Mouse (Mus musculus) kidney, postnatal 0 days (tissue): ENCODE measurements around the gene Fcer1g. TPM values are rescaled to one million over a fixed set of nuclear protein-coding genes. Genes with fewer than 3 reads are reported as not detected.

ENCODE experiments used
- ATAC-seq: fragments of 200-750 bp; cut with Nextera tagmentation; replicated peaks from 2 replicates; pipeline ENCODE4 v1.8.0; 2017; ENCODE audit warnings: low read depth, moderate number of reproducible peaks, moderate TSS enrichment, moderate library complexity; ENCODE audit not compliant: low FRiP score
- DNase-seq: peaks from one replicate; pipeline ENCODE4 v3.0.0-alpha.2; 2016; ENCODE audit warnings: low spot score
- H3K27ac ChIP-seq: fragments of 300-500 bp; sonication (generic); 2 replicates; pipeline ENCODE4 v1.5.1; 2014; ENCODE audit warnings: mild to moderate bottlenecking
- H3K27me3 ChIP-seq: fragments of 300-500 bp; sonication (generic); 2 replicates; pipeline ENCODE4 v1.6.1; 2014; ENCODE audit warnings: low read length, mixed read lengths; ENCODE audit not compliant: insufficient read depth
- H3K36me3 ChIP-seq: fragments of 300-500 bp; sonication (generic); 2 replicates; pipeline ENCODE4 v1.6.1; 2014; ENCODE audit warnings: low read length, mixed read lengths; ENCODE audit not compliant: insufficient read depth
- H3K4me1 ChIP-seq: fragments of 300-500 bp; sonication (generic); replicated peaks from 2 replicates; pipeline ENCODE4 v1.6.1; 2014; ENCODE audit warnings: antibody characterized with exemption, low read length, mixed read lengths; ENCODE audit not compliant: insufficient read depth
- H3K4me2 ChIP-seq: fragments of 300-500 bp; sonication (generic); 2 replicates; pipeline ENCODE4 v1.6.1; 2014; ENCODE audit warnings: mild to moderate bottlenecking, low read length, moderate library complexity, mixed read lengths
- H3K4me3 ChIP-seq: fragments of 300-500 bp; sonication (generic); replicated peaks from 2 replicates; pipeline ENCODE4 v1.5.1; 2014; ENCODE audit warnings: low read depth, low read length
- H3K9ac ChIP-seq: fragments of 300-500 bp; sonication (generic); 2 replicates; pipeline ENCODE4 v1.6.1; 2014; ENCODE audit warnings: low read depth, low read length
- H3K9me3 ChIP-seq: fragments of 300-500 bp; sonication (generic); replicated peaks from 2 replicates; pipeline ENCODE4 v1.6.1; 2016; ENCODE audit warnings: low read length, inconsistent platforms, mixed read lengths
- CTCF ChIP-seq: IDR thresholded peaks from 2 replicates; pipeline ENCODE4 v1.5.1; 2016; ENCODE audit warnings: antibody characterized with exemption, low read depth, mild to moderate bottlenecking, moderate library complexity
- WGBS: fragments of 180-500 bp; shearing (Covaris S2); extraction: QIAGEN DNeasy Blood & Tissue Kit; methylation state at CpG from one replicate; pipeline ENCODE4 v1.1.7; 2014; 5-methylcytosine and 5-hydroxymethylcytosine counted together
- polyA plus RNA-seq: library from polyadenylated mRNA; unstranded; fragments of >200 nt; fragmentation: Nextera tagmentation; extraction: Ambion mirVana; gene quantifications from 2 replicates; pipeline ENCODE4 v1.2.1, GENCODE M21; 2015

Gene Fcer1g
- polyA plus RNA-seq, 1 experiment from 2014 or later: 50.1 TPM

GRCm38 (mm10) chr1:171252415-171252814, 18.2 kb upstream of the Fcer1g start:
- Histone ChIP-seq H3K4me1 (peaks cover 29% of the 10 kb centered on the region), H3K9ac (peak overlapping the region; percentile 60)

GRCm38 (mm10) chr1:171251594-171252324, 17.6 kb upstream of the Fcer1g start:
- Histone ChIP-seq H3K36me3 (no peaks in the 10 kb centered on the region), H3K9ac (peak overlapping the region; percentile 60), H3K27ac (peak overlapping the region; percentile 86), H3K4me1 (peaks cover 30% of the 10 kb centered on the region), H3K4me3 (peak overlapping the region; percentile 33), H3K9me3 (no peaks in the 10 kb centered on the region), H3K4me2 (peak overlapping the region; percentile 75), H3K27me3 (no peaks in the 10 kb centered on the region)
- WGBS: 4% methylated on average over 13 of the region's 13 CpGs
- ATAC-seq (0 out of 2 replicates have a peak, but pooled peaks have one; percentile 9), DNase-seq (peak; percentile 68)
- TF ChIP-seq CTCF: no peak

More at GRCm38 (mm10) chr1:171252415-171252814, 18.2 kb upstream of the Fcer1g start:
- H3K27ac ChIP-seq: peak overlapping the region; percentile 86
- ATAC-seq (no peak), DNase-seq (no peak)
- TF ChIP-seq CTCF: no peak
- H3K36me3 ChIP-seq: no peaks in the 10 kb centered on the region
- no peaks in the 10 kb centered on the region for H3K9me3 ChIP-seq
- H3K4me3 ChIP-seq: 0 out of 2 replicates have a peak overlapping the region, but pooled peaks have one; percentile 33
- peak overlapping the region; percentile 75 for H3K4me2 ChIP-seq
- no peaks in the 10 kb centered on the region for H3K27me3 ChIP-seq
- 46% methylated on average over 17 of the region's 17 CpGs for WGBS

GRCm38 (mm10) chr1:171250680-171251593, 16.8 kb upstream of the Fcer1g start, which contains the start of gene Ndufs2:
Ndufs2 (minus strand) TSS chr1:171251388.
- peaks cover 34% of the 10 kb centered on the region for H3K4me1 ChIP-seq

GRCm38 (mm10) chr1:171249913-171250600, 15.9 kb upstream of the Fcer1g start, which contains the start of gene Adamts4:
Adamts4 (plus strand) TSS chr1:171250421.
- Histone ChIP-seq H3K27ac (peak within 1 kb of the TSS; percentile 86), H3K4me3 (peak within 1 kb of the TSS; percentile 33), H3K9ac (peak within 1 kb of the TSS; percentile 60), H3K4me1 (peaks cover 38% of the 10 kb centered on the region), H3K36me3 (0 out of 2 replicates have a peak, but pooled peaks cover 4% of the 10 kb centered on the region), H3K4me2 (peak within 1 kb of the TSS; percentile 75), H3K9me3 (no peaks in the 10 kb centered on the region), H3K27me3 (no peaks in the 10 kb centered on the region)
- no peak for TF ChIP-seq CTCF
- WGBS: 18% methylated on average over 5 of the region's 5 CpGs
- ATAC-seq (no peak), DNase-seq (peak; percentile 87)

More at GRCm38 (mm10) chr1:171250680-171251593, 16.8 kb upstream of the Fcer1g start, which contains the start of gene Ndufs2:
- Histone ChIP-seq H3K9ac (peak within 1 kb of the TSS; percentile 60), H3K36me3 (no peaks in the 10 kb centered on the region), H3K4me3 (peak within 1 kb of the TSS; percentile 33), H3K27me3 (no peaks in the 10 kb centered on the region), H3K9me3 (no peaks in the 10 kb centered on the region), H3K27ac (peak within 1 kb of the TSS; percentile 86), H3K4me2 (peak within 1 kb of the TSS; percentile 75)
- no peak for DNase-seq
- WGBS: 6% methylated on average over 26 of the region's 26 CpGs
- TF ChIP-seq CTCF: no peak
- ATAC-seq: no peak

GRCm38 (mm10) chr1:171248386-171249226, 14.4 kb upstream of the Fcer1g start:
- Histone ChIP-seq H3K27me3 (no peaks in the 10 kb centered on the region), H3K36me3 (0 out of 2 replicates have a peak, but pooled peaks cover 4% of the 10 kb centered on the region), H3K27ac (peak overlapping the region; percentile 75), H3K9ac (no peak overlapping the region), H3K4me1 (peaks cover 38% of the 10 kb centered on the region), H3K4me2 (no peak overlapping the region), H3K9me3 (no peaks in the 10 kb centered on the region), H3K4me3 (no peak overlapping the region)
- 44% methylated on average over 3 of the region's 3 CpGs for WGBS
- DNase-seq: peak; percentile 61
- no peak for TF ChIP-seq CTCF
- ATAC-seq: no peak
